8 mouse cellular contexts compared by ENCODE assay signal in the genomic region with DNA sequence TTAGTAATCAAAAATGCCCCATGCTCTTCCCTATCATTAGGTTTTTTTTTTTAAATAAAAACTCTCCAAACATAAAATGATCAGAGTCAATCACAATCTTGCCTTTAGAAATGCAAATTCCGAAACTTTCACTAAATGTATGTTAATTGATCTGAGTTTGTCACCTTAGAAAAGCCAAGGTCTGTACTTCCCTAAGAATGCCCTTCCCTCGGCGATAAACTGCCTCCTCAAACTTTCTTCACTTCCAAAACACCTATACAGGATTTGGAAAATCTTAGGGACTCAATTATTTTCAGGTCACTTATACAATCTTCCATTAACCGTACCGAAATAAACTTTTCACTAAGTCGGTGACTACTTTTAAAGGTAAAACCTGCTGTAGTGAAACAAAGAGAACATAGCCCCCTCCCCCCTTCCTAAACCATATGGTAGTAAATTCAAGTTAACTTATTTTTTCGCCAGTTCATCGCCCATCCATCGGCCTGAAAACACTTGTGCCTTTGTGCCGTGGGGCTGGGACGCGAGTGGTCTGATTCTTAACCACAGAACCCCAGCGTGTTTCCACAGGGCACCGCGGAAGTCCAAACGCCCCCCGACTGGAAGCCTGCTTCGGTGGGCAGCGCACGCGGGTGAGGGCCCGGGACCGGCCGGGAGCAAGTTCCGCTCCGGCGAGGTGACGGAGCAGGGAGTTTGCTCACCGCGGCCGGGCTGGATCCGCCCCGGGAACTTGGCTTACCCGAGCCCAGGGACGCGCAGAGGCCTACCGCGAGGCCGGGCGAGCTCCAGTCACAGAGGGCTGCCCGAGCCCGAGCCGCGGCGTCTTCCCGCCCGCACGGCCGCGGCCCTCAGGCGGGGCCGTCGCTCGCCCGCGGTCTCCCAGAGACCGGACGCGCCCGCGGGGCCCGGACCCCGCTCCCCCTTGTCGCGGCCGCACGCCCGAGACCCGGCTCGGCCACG. TPM values are rescaled to one million over a fixed set of nuclear protein-coding genes. Genes with fewer than 3 reads are reported as not detected.
A peak's percentile ranks its signal among the peaks of the same experiment; 100 is the strongest.
DNase-seq lines count a peak whose midpoint lies in the region; ATAC-seq and TF ChIP-seq lines count a peak whose summit lies in the region.

No protein-coding gene starts in this region.

- peak overlapping the region; percentile 100 for H3K9ac ChIP-seq in hindbrain, postnatal 0 days (replicated peaks; ENCODE audit: low read length)

- peak overlapping the region; percentile 67 for H3K4me2 ChIP-seq in hindbrain, postnatal 0 days (ENCODE audit: low read depth, low read length)

- peak overlapping the region; percentile 98 for H3K27ac ChIP-seq in hindbrain, postnatal 0 days
- peak overlapping the region; percentile 99 for H3K27ac ChIP-seq in midbrain, embryonic 10.5 days (replicated peaks)

- no peaks in the 10 kb centered on the region for H3K27me3 ChIP-seq in hindbrain, postnatal 0 days (ENCODE audit: insufficient read depth, low read length)
- no peaks in the 10 kb centered on the region for H3K27me3 ChIP-seq in midbrain, embryonic 10.5 days (ENCODE audit: low read depth, poor library complexity, severe bottlenecking)

- TF ChIP-seq CTCF in hindbrain, postnatal 0 days (IDR thresholded peaks at IDR 0.05; ENCODE audit: low read depth), result no peak

- WGBS in hindbrain, postnatal 0 days, result under 1% methylated on average over 63 of the region's 71 CpGs
- WGBS in midbrain, embryonic 10.5 days, result under 1% methylated on average over 71 of the region's 71 CpGs

- peak overlapping the region; percentile 98 for H3K4me3 ChIP-seq in hindbrain, postnatal 0 days (ENCODE audit: low read length)
- H3K4me3 ChIP-seq in midbrain, embryonic 10.5 days, result peak overlapping the region; percentile 84

- peak; percentile 64 for ATAC-seq in hindbrain, postnatal 0 days

- H3K4me1 ChIP-seq in hindbrain, postnatal 0 days (ENCODE audit: insufficient read depth, low read length), result peaks cover 5% of the 10 kb centered on the region; the same call in 1 of the 2 replicates
- H3K4me1 ChIP-seq in midbrain, embryonic 10.5 days, result peaks cover 31% of the 10 kb centered on the region

- DNase-seq in ZHBTc4 (ENCODE audit: low read depth, low spot score), result peak; percentile 54
- DNase-seq in cerebellum, postnatal 25 days, result peak; percentile 75 to 76
- peak; percentile 54 to 59 for DNase-seq in frontal cortex, postnatal 36 days (ENCODE audit: low spot score in 2 of 2)
- DNase-seq in hindbrain, postnatal 0 days (ENCODE audit: low spot score), result peak; percentile 70
- peak; percentile 58 for DNase-seq in left cerebral cortex, postnatal 4 days
- peak; percentile 71 for DNase-seq in midbrain, embryonic 10.5 days (ENCODE audit: low spot score)
- DNase-seq in right cerebral cortex, postnatal 4 days, result peak; percentile 60
- peak; percentile 49 for DNase-seq in yolk sac, embryonic 10.5 days (ENCODE audit: low spot score)

- intact Hi-C loops in left cerebral cortex, postnatal 4 days (cut with DNase I), result no loop called here

- H3K9me3 ChIP-seq in hindbrain, postnatal 0 days (ENCODE audit: low read length), result no peaks in the 10 kb centered on the region
- H3K9me3 ChIP-seq in midbrain, embryonic 10.5 days (replicated peaks), result no peaks in the 10 kb centered on the region

- no peaks in the 10 kb centered on the region for H3K36me3 ChIP-seq in hindbrain, postnatal 0 days (ENCODE audit: insufficient read depth, low read length)
- peaks cover 24% of the 10 kb centered on the region for H3K36me3 ChIP-seq in midbrain, embryonic 10.5 days

RNA-seq across cellular contexts. Expression of gene Kcmf1, which starts 1.3 kb away (rescaled TPM):
- total RNA-seq in hindbrain, postnatal 0 days (2014; rRNA removed), result 66.5 and 76.9 TPM in 2 replicates
- 50.1 and 51.0 TPM in 2 replicates for polyA plus RNA-seq in hindbrain, postnatal 0 days (2015; fragmentation: Nextera tagmentation; extraction: Ambion mirVana)
- 10 to 100 TPM; 68.4 to 73.0 TPM for total RNA-seq in left cerebral cortex, postnatal 4 days (2021)
- 24.0 and 25.6 TPM in 2 replicates for polyA plus RNA-seq in midbrain, embryonic 10.5 days (2016; fragmentation: Nextera tagmentation; extraction: Ambion mirVana)

Comparison
In these comparisons a context has a peak if more than half of its experiments do, and no peak if none do; other contexts are left out.
1. Peak in every context shown above with its lines: DNase-seq, ATAC-seq, H3K4me3 ChIP-seq and H3K27ac ChIP-seq.